Mouse (Mus musculus) kidney, postnatal 4 days (tissue): ENCODE results near the gene Smarcc1.
A peak's percentile ranks its signal among the peaks of the same experiment; 100 is the strongest.

Experiments used
- DNase-seq, 2 experiments: peaks; one replicate each; pipeline ENCODE4 v3.0.0; 2021; ENCODE audit warnings: mixed read lengths in 2 of 2

The Smarcc1 gene

DNA sequence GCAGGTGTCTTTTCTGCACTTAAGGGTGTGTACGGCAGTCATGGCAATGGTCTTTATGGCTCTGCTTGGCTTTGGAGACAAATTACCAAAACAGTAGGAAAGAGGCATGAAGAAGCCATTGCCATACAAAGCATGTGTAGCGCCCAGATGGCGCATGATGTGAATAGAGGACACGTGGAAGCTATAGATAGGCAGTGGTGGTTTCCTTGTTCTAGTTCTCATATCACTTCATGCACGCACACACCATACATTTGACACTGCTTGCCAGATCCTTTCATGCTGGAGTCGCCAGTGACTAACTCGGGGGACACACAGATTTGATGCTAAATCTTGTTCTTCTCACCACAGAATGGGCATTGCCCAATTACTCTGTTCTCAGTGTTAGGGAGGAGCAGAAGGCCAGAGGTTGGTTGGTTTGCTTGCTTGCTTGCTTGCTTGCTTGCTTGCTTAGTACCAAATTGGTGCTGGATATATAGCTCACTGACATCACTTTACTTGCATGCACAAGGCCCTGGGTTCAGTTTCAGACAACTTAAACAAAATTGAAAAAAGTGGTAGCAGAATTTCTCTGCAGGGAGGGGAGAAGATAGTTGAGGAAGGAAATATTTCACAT is 125.8 kb downstream of the Smarcc1 start, which contains the start of gene Cspg5:
Cspg5 (plus strand) TSS at position 563 of the 613 bp plus-strand sequence.
- DNase-seq = no peak

DNA sequence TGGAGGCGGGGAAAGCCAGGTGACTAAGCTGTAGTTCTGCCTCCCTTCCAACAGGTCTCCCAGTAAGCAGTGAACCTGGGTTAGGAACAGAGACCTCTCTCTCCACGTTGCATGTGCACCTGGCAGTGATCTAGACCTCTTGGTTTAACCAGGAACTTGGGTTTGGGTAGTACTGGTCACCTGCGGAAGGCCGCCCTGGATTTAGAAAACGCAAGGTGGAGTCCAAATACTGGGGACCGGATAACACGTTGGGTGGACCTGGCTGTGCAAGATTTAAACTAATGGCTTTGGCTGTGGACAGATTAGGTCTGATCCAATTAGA is 127.0 kb downstream of the Smarcc1 start:
- DNase-seq = no peak

DNA sequence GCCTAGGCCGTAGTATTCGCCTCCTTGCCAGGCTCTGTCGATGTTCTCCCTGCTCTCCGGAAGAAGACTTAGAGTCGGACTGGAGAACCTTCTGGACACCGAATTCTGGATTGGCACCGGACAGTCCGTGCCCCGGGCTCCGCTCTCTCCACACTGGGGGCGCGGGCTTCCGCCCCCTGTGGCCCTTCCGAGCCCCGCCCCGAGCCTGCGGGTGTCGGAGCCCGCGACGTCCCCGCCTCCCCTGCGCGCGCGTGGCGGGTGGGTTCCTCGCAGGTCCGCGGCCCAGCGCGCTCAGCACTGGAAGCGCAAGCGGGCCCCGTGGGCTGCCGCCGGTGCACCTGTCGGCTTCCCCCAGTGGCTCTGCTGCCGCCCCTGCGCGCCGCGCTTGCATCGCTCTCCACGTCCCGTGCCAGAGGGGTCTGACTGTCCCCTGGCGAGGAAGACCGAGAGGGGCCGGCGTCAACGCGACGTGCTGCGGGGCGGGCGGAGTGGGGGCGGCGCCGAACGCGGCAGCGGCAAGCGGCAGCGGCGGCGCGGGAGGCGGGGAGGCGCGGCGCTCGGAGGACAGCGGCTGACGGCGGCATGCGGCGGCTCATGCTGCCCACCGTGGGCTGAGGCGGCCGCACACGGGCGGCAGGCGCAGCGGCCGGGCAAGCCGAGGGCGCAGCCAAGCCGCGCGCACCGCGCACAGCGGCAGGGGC is 127.5 kb downstream of the Smarcc1 start:
- peak; percentile 48 to 63 for DNase-seq

DNA sequence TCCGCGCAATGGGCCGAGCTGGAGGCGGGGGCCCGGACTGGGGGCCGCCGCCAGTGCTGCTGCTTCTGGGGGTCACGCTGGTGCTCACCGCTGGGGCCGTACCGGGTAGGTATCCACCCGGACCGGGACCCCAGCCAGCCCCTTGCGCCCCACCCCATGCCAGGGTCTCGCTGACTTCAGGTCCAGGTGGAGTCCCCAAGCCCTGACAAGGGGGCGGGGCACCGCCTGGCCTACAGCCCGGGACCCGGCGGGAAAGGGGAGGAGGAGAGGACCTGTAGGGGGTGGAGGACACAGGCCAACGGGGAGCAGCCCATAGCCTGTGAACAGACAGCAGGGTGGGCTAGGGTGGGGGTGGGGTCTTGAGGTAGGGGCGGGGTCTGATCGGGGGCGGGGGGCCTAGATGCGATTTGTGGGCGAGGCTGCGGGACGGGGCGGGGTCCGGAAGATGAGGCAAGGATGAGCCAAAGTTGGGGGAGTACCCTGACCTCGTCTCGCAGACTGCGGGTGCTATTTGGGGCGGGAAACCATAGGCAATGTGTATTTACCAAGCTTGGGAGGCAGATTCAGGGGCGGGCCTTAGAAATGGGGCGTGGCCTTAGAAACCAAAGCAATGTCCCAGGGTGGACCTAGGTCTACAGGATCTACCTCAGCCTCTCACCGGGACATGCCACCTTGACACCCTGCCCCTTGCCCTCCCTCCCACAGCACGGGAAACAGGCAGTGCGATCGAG is 128.2 kb downstream of the Smarcc1 start:
- DNase-seq = peak; percentile 63 to 71

DNA sequence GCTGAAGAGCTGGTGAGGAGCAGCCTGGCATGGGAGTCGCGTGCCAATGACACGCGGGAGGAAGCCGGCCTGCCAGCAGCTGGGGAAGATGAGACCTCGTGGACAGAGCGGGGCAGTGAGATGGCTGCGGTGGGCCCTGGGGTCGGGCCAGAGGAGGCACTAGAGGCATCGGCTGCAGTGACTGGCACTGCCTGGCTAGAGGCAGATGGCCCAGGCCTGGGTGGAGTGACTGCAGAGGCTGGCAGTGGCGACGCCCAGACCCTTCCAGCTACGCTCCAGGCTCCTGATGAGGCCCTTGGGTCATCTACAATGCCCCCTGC is 128.8 kb downstream of the Smarcc1 start:
- no peak for DNase-seq

DNA sequence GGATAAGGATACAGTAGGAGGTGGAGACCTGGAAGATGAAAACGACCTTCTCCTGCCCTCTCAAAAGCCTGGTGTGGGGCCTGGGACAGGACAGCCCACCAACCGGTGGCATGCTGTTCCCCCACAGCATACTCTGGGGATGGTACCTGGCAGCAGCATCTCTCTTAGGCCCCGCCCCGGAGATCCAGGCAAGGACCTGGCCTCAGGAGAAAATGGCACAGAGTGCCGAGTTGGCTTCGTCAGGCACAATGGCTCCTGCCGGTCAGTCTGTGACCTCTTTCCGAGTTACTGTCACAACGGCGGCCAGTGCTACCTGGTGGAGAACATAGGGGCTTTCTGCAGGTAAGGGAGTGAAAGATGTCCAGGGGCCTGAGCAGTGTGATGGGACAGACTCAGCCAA is 129.5 kb downstream of the Smarcc1 start:
- DNase-seq = no peak

DNA sequence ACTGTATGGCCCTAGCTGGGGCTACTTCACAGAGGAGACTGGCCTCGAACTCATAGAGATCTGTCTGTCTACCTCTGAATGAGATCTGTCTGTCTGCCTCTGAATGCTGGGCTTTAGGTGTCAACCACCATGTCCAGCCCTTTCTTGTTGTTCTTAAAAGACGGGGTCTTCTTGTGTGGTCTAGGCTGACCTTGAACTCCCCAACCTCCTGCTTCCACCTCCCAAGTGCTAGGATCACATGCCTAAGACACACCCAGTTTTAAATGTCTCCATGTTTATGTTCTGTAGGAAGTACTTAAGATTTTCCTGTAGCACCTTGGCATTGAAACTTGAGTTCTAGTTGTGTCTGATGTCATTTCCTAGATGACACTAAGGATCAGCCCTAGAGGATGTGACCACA is 131.4 kb downstream of the Smarcc1 start:
- DNase-seq = no peak

DNA sequence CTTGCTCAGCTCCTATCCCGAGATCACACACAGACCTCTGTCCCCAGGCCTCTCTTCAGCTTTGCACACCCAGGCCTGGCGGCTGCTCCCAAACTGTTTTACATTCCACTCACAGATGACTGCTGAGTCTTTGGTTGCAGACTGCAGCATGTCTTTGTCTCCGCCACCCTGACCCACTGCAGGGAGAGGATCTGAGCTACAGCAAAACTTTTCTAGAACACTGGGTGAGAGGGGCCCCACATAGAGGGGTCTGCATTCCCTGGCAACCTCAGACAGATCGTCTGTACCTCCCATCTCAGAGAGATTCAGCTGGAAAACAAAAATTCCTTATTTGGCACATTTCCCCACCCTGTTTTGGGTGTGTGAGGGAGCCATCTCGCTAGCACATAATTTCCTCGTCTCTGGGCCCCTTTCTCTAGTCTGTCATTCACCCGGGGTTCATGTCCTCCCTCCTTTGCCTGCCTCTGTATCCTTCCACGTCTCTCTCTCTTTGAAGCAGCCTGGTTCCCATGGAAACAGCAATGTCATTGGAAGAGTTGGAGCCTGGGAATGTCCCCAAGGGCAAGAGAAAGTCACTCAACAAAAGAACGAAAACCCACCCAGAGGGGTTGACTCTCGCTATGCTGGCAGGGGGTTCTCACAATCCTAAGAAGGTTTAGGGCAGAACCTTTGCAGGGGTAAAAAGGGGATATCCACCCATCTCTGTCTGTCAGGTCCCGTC is 132.5 kb downstream of the Smarcc1 start:
- DNase-seq = peak in 1 of 2 experiments; percentile 20

DNA sequence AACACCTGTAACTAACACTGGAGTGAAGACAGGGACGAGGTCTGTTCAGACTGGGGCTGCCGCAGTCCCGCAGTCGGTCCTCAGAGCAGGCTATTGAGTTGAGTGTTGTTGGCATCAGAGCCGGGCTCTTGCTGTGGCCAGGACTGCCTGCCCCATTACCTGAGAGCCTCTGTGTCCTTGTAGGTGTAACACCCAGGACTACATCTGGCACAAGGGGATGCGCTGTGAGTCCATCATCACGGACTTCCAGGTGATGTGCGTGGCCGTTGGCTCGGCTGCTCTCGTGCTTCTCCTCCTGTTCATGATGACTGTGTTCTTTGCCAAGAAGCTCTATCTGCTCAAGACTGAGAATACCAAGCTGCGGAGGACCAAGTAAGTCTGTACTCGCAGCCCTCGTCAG is 133.3 kb downstream of the Smarcc1 start:
- DNase-seq = no peak

DNA sequence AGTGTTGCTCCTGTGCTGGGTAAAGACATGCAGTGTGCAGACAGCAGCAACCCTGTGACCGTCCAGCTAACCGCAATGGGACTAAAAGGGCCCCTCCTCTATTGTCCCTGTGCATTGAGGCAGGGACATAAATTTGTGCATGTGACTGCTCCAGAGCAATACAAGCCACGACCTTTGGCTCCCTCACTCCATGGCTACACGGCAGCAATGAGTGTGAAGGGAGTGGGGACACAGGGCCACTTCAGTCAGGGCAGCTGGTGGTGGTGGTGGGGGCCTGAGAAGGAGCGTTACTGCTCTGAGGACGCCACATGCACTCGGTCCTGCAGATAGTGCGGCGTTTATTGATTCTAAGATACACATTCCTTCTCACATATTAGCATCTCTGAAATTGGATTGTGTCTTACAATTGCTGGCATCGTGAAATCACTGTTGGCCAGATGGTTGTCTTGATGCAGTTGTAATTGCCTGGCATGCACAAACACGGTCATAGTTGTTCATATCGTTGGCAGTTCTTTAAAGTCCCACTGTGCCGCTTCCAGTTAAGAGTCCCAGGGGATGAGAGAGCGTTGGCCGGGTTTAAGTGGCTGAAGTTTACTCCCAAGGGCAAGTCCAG is 138.0 kb downstream of the Smarcc1 start:
- no peak for DNase-seq

DNA sequence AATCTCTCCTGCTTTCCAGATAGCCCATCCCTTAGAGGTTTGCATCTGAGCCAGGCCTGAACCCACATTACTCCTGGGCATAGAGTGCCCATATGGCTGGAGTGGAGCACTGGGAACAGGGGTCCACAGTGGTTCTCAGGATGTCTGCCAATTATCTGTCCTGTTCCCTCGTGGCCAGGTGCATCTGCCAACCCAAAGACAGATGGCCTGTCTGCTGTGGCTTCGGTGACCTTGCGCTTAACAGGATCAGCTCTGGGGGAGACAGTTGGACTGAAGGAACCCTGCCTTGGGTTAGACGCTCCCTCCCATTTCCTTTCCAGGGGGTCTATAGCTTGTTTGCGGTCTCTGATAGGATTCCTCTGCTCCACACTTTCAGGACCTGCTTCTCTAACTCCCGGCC is 141.1 kb downstream of the Smarcc1 start:
- DNase-seq = no peak

DNA sequence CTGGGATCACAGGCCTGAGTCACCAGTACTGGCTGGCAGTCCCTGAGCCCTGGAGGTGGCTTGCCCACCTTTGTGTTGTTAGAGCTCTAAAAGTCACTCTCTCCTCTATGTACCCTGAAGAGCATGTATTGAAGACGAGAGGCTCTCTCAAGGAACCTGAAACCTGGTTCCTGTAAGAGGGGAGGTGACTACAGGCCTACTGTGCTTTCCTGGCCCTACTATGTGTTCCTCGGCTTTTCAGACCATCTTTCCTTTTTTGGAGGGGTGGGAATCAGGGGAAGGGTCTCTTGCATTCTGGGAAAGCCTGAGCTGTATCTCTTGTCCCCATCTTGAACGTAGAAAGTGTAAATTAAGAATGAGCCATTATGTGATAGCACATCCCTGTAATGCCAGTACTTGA is 141.6 kb downstream of the Smarcc1 start:
- no peak for DNase-seq

DNA sequence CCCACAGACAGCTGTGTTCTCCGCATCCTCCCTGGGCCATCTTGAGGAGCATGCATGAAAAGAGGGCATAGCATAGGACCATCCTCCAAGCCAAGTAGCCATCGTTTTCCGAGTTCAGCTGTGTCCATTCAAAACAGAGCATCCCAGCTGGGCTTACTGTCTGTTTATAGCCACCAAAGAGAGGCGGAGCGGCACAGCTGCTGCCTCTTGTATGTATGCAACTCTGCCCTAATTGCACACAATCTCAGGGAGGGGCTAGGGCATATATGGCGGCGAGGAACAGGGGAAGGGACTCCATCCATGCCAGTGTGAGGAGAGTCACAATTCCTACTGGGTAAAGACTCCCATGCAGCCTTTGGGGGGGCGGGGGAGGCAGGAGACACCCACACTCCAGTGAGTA is 145.7 kb downstream of the Smarcc1 start:
- no peak for DNase-seq

DNA sequence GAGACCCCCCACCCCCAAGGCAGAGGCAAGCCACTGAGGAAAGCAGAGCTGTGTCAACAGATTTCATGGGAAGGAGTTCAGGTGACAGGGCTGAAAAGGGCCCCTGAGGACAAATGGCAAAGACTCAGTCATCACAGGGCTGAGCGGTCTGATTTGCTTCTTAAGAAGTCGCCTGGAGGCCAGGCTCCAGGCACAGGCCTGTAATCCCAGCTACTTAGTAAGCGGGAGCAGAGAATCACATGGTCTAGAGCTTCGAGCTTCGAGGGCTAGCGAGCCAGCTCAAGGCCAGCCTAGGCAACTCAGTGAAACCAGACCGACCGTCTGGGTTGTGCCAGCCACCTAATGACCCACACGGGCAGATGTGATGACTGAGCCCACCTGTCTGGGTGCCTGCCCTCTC is 147.5 kb downstream of the Smarcc1 start:
- DNase-seq = no peak

DNA sequence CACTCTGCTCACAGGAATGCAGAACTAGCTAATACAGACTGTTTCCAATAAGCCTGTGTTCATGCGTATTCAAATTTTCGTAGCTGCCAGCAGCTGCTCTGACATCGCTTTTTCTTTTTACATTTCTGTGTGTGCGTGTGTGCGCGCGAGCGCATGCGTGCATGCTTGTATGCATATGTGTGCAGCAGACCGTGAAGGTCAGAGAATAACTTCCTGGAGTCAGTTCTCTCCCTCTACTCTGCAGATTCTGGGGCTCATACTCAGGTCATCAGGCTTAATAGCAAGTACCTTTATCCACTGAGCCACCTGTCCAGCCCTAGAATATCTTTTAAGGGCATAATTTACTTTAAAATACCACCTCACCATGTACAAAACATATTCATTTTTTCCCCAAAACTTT is 150.9 kb downstream of the Smarcc1 start:
- peak in 1 of 2 experiments; percentile 29 for DNase-seq

DNA sequence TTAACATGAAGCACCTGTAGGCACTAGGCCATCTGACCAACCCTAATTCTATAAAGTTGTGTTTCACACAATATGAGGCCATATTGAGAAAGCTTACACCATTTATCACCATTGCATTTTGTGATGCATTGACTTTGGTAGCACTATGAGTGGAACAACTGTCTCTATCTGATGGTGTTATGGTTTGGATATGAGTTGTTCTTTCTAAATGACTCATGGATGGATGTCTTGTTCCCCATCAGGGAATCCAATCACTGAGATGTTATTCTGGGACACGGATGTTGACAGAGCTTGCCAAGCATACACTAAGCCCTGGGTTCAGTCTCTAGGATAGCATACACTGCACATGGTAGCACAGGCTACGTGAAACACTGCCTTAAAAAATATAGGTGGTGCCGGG is 154.8 kb downstream of the Smarcc1 start:
- DNase-seq = no peak

DNA sequence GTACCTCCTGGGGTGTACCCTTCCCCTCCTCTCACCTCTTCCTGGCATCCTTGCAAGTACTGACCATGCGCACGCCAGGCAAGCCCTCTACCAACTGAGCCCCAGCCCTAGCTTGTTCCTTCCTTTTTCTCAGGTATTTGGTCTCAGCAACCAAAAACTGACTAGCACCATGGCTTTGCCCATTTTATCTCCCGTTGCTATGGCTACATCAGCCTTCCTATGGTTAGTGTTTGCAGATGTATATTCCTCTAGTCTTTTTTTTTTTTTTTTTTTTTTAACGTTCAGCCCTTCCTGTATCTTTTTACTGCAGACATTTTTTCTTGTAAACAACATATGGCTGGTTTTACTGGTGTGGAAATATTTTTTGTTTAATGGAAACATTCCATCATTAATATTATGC is 156.0 kb downstream of the Smarcc1 start:
- no peak for DNase-seq

DNA sequence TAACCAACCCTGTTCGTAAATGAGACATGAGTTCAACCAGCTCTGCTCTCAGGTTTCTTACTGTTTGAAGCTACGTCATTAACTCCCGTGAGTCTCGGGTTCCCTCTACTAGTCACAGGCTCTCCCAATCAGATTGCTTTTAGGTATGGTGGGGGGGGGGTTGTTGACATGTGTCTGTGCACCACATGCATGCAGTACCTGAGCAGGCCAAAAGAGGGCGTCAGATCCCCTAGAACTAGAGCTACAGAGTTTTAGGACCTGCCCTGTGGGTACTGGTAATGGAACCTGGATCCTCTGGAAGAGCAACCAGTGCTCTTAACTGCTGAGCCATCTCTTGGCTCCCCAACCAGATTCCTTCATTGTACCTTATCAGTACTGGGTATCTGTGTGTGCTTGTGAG is 158.4 kb downstream of the Smarcc1 start:
- DNase-seq = peak; percentile 18 to 32

DNA sequence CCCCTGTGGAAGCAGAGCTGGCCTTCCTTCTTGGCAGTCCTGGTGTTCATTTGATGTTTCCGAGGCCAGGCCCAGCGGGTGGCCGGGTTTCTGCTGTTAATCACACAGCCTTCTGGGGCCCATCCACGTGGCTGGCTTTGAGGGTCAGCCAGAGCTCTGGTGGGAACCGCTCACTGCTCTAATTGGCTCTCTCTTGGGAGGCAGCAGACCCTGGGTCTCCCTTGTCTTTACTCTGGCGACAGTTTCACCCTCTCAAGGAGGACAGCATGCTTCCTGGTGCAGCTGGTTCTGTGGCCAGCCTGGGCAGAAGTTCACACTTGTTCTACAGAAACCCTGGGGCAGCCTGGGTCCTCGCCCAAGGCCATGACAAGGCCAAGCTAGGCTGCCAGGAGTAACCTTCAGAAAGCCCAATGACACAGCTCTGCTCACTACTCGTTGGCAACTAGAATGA is 159.9 kb downstream of the Smarcc1 start:
- no peak for DNase-seq

DNA sequence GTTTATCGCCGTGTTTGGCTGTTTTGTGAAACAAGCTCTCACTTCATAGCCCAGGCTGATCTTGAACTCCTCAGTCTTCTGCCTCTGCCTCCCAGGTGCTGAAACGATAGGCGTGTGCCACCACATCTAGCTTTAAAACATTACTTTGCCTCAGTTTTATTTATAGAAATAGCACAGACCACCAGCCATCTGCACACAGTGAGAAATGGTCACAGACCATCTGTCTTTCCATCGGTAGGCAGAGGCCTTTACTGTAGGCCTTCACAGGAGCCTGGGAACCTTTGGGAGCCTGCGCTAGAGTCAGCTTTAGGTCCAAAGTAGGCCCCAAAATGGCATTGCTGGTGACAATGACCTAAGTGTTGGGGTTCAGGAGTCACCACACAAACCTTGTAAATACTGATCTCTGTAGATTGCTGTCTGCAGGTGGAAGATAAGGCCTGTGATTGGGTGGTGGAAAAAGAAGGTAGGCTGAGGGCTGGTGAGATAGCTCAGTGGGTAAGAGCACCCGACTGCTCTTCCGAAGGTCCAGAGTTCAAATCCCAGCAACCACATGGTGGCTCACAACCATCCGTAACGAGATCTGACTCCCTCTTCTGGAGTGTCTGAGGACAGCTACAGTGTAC is 166.7 kb downstream of the Smarcc1 start:
- no peak for DNase-seq

DNA sequence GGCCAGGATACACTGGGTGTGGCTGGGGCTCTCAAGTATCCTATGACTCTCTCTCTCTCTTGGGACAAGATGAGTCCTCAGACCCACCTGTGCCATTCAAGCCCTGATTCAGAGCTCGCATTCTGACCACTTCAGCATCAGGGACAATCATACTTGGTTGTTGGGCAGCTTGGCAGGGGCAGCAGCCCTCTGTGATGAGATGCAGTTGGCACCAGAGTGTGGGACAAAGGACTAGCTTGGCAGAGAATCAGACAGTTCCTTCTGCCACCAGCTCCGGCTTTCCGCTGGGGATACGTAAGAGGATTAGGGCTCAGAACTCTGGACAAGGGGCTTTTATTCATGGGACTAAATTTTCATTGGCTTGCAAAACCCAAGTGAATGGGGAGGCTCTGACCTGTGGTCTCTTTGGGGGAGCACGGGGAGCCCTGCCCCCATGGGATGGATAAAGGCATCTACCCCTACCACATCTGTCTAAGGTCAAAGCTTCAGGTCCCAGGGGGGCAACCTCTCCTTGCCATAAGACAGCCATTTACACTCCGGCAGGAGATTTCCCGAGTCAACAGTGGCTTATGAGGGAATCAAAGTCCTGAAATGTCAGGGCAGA is 169.9 kb downstream of the Smarcc1 start:
- no peak for DNase-seq
